Mouse (Mus musculus) thymus, postnatal 14 days (tissue): ENCODE measurements around the gene Btg2.

Experiments
- DNase-seq: peaks from one replicate; pipeline ENCODE4 v3.0.0; 2021

The Btg2 gene

GRCm38 (mm10) chr1:134097956-134098725 lies 19.2 kb upstream of the Btg2 start:
- no peak for DNase-seq

- DNase-seq, result no peak
Observed at GRCm38 (mm10) chr1:134097080-134097855, 18.3 kb upstream of the Btg2 start.

GRCm38 (mm10) chr1:134096264-134096934 lies 17.5 kb upstream of the Btg2 start:
- peak; percentile 46 for DNase-seq

DNA sequence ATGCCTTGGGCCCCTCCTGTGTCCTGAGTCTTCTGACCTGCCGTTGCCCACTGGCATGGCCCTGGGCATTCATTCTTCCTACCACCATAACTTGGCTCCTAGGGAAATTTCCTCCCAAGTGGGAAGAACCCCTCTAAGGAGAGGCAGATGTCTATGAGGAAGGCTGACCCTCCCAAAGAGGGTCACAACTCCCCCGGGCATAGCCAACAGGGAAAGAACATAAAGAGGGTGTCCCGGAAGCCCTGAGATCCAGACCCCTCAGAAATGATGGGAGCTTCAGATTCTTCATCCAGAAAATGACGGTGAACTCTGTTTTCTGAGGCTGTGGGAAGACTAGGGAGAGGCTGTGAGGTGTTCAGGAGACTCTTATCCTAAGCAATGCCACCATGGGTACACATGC lies 16.8 kb upstream of the Btg2 start:
- no peak for DNase-seq

- no peak for DNase-seq
Observed at GRCm38 (mm10) chr1:134095033-134095612, 16.2 kb upstream of the Btg2 start.

DNA sequence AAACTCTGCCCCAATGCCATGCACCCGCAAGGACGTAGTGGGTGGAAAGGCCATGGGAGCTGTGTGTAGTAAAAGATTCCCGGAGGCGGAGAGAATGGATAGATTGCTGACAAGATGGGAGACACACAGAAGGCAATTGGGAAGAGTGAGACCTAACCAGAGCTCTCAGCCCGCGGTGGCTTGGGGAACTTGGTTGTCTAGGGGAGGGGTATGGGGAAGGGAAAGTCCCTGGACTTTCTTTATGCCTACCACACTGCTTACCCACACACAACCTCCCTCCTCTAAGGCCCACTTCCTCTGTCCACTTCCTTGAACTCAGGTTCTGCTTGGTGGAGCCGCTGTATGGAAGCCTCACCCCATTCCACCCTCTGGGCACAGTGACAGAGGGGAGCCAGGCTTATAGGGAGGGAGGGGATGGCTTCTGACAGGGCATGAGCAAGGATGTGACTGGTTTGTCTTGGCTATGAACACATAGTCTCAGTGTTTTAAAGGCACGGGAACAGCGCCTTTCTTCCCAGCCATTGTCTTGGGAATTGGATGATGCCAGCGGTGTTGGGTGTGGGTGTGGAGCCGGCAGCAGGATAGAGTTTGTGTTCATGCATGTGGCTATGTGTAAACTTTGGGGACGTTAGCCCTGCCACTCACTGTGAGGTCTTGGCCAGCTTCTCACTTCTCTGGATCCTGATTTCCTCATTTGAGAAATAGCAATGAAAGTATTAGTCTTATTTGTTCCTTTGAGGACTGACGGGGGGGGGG lies 15.0 kb upstream of the Btg2 start:
- DNase-seq, result peak; percentile 44

- DNase-seq, result peak; percentile 90
Observed at GRCm38 (mm10) chr1:134092852-134093770, 14.2 kb upstream of the Btg2 start.

DNA sequence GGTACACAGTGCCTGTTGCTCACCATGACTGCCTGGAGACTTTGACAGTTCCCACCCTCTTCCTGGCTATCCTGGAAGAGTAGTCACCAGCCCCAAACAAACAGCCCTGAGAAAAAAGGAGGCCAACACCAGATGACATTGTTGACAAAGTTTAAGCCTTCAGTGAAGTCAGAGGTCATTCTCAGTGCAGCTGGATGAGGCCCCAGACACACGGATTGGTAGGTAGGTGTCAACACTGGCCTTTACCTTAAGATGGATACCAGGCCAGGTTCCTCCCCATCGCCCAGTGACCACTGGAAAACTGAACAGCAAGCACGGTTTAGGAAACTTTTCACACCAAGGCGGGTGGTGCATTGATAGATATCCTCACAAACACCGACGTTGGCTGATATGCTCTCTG lies 13.4 kb upstream of the Btg2 start:
- DNase-seq, result no peak

DNA sequence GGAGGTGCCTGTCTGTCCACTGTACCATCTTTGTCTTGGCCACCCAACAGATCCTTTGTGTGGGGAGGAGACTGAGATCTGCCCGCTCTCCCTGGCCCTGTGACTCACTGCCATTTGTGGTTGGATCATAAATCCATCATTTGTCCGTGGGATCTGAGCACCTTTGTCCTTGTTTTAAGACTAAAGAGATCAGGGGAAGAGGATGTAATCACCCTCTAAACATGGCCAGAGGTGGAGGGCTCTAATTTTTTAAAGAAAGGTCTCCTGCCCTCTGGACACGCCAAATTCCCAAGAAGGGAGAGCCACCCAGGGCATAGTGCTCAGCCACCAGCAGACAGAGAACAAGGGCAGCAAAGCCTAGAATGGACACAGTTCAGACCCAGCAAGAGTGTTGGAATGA lies 12.9 kb upstream of the Btg2 start:
- DNase-seq, result peak; percentile 3

DNA sequence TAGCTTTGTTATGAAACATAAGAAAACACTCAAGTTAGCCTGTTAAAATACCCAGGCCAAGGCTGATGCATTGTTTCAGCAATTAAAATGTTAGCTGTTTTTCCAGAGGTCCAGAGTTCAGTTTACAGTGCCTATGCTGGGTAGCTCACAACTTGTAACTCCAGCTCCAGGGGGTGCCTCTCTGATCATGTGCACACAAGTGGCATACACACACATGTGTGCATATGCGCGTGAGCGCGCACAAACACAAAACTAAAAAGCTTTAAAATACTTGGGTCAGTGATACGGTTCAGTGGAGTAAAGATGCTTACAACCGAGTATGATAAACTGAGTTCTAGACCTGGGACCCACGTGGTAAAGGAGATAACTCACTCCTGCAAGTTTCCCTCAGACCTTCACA lies 10.2 kb upstream of the Btg2 start:
- no peak for DNase-seq

- DNase-seq, result no peak
Observed at GRCm38 (mm10) chr1:134086811-134087398, 8.0 kb upstream of the Btg2 start.

DNA sequence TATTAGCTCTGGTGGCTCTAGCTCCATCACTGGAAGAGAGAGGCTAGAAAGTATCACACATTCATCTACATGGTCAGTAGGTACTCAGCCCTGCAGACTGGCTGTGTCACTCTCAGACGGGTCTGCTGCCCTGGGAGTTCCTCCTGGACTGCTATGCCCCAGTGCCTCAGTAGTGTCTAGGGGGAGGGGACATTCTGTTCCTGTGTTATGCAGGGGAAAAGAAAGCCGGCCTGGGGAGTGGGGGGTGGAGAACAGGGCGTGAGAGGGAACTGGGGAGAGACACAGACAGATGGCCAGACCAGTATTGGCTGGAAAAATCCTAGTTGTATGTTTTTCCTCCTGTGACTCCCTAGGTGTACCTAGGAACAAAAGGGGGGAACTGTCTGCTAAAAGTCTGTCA lies 7.1 kb upstream of the Btg2 start:
- DNase-seq, result no peak

DNA sequence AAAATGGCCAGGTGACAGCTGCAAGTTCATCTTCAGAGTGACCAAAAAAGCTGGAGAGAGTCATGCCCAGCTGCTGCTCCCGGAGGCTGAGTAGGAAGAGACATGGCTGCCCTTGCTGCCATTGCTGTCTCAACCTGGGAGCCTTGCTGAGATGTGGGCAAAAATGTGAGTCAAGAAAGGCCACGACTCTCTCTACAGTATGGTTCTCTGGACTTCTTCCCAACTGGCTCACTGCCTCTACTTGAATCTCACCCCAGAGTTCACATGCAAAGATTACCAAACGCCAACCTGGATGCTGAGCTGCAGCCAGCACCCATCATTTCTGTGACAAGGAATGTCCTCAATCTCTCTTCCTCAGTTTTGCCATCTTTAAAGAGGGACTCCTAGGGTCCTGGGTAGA lies 5.2 kb upstream of the Btg2 start:
- no peak for DNase-seq

- no peak for DNase-seq
Observed at GRCm38 (mm10) chr1:134083676-134084075, 4.8 kb upstream of the Btg2 start.

DNA sequence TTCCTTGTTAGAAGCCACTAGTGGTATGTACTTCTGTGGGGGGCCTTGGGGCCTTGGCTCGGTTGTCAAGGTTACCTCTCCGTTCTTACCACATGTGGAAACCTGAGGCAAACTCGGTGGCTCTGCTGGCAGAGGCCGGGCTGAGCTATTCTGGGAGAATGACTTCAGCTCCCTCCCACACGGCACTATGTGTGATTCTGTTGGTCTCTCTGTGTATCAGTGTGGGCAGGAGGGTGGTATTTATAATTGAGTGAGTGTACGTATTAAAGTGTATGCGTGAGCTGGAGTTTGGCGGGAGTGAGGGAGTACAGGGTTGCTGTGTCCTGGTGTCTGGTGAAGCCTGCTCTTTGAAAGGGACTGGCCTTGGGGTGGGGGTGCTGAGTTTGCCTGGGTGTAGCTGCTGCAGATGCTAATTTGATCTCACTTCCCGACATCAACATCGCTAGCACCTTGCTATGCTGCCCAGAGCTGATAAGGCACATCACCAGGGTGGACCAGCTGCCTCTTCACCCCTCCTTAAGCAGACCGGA lies 4.1 kb upstream of the Btg2 start:
- peak; percentile 51 for DNase-seq

GRCm38 (mm10) chr1:134080881-134081450 lies 2.0 kb upstream of the Btg2 start:
- no peak for DNase-seq

DNA sequence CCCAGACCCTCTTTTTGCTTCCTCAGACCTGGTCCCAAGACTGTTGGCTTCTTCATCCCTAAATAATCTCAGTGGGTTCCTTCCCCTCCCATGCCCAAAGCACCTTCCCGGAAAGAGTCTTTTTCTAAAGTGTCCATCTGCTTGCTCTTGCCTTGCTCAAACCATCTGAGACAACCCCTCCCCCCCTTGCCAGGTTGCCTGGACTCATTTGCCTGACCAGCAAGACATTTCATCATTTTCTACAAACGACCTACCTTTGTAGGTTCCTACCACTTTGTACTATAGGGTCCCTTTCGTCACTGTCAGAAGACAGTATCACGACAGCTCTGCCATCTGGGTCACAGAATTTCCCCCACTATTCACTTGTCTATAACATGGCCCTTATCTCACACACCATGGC lies 1.5 kb upstream of the Btg2 start:
- DNase-seq, result no peak

DNA sequence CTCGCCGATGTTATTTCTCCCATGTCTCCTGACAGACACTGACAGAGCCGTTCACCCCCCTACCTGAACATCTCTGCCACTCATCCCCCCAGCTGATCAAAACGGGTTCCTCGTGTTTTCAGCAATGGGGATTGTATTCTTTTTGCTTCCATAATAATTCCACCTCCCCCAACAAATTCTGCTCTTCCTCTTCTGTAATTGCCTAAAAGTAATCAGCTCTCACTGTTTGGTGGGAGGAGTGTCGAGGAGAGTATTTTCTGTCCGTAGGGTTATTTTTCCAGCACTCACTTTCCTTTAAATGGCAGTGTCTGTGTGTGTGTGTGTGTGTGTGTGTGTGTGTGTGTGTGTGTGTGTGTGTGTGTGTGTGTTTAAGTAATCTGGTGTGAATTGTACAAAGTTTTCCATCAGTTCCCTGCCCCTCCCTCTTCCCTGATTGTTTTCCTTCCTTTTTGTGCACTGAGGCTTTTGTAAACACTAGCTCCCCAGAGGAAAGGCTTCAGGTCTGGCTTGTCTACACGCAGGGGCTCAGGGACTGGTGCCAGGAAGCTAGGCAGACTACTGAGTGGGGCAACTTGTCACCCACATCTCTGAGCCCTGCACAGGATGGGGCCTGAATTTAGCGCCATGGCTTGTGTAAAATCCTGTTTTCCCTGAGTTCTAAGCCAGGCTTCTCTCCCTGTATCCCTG lies 700 bp upstream of the Btg2 start:
- peak; percentile 70 for DNase-seq

GRCm38 (mm10) chr1:134078061-134078795 lies 692 bp downstream of the Btg2 start:
- peak; percentile 57 for DNase-seq
